Mouse (Mus musculus) neural tube, embryonic 14.5 days (tissue): ENCODE results near the gene Gigyf1. TPM values are rescaled to one million over a fixed set of nuclear protein-coding genes. Genes with fewer than 3 reads are reported as not detected.

Experiments used
- ATAC-seq: fragments of 200-750 bp; cut with Nextera tagmentation; 2 replicates; pipeline ENCODE4 v1.8.0; 2017; ENCODE audit warnings: low read depth, mild to moderate bottlenecking, moderate TSS enrichment, moderate library complexity
- H3K27ac ChIP-seq: fragments of 300-500 bp; sonication (generic); 2 replicates; pipeline ENCODE4 v1.5.1; 2014; ENCODE audit warnings: low read depth, mild to moderate bottlenecking, control low read depth, low read length, moderate library complexity, mixed read lengths
- H3K27me3 ChIP-seq: fragments of 300-500 bp; sonication (generic); 2 replicates; pipeline ENCODE4 v1.6.1; 2014; ENCODE audit warnings: low read length; ENCODE audit not compliant: control insufficient read depth, insufficient read depth
- H3K36me3 ChIP-seq: fragments of 300-500 bp; sonication (generic); 2 replicates; pipeline ENCODE4 v1.6.1; 2014; ENCODE audit warnings: low read length, mixed read lengths; ENCODE audit not compliant: control insufficient read depth, insufficient read depth
- H3K4me1 ChIP-seq: fragments of 300-500 bp; sonication (generic); 2 replicates; pipeline ENCODE4 v1.6.1; 2014; ENCODE audit warnings: low read length; ENCODE audit not compliant: control insufficient read depth, insufficient read depth
- H3K4me2 ChIP-seq: fragments of 300-500 bp; sonication (generic); 2 replicates; pipeline ENCODE4 v1.6.1; 2014; ENCODE audit warnings: mild to moderate bottlenecking, low read depth, low read length, control low read depth
- H3K4me3 ChIP-seq: fragments of 300-500 bp; sonication (generic); 2 replicates; pipeline ENCODE4 v1.5.1; 2014; ENCODE audit warnings: low read depth, low read length, control low read depth, mixed read lengths
- H3K9ac ChIP-seq: fragments of 300-500 bp; sonication (generic); replicated peaks from 2 replicates; pipeline ENCODE4 v1.6.1; 2014; ENCODE audit warnings: low read depth, mild to moderate bottlenecking, control low read depth, low read length, mixed read lengths
- H3K9me3 ChIP-seq: fragments of 300-500 bp; sonication (generic); 2 replicates; pipeline ENCODE4 v1.6.1; 2016; ENCODE audit warnings: low read length; ENCODE audit not compliant: control insufficient read depth
- WGBS: fragments of 180-500 bp; shearing (Covaris S2); extraction: QIAGEN DNeasy Blood & Tissue Kit; methylation state at CpG from one replicate; pipeline ENCODE4 v1.1.7; 2014; 5-methylcytosine and 5-hydroxymethylcytosine counted together
- polyA plus RNA-seq: library from polyadenylated mRNA; unstranded; fragments of >200 nt; fragmentation: Nextera tagmentation; extraction: Ambion mirVana; gene quantifications from 2 replicates; pipeline ENCODE4 v1.2.1, GENCODE M21; 2014

The Gigyf1 gene
- polyA plus RNA-seq, 1 experiment from 2014 or later, result 21.2 TPM

- Histone ChIP-seq H3K9ac (peak within 1 kb of the TSS; percentile 56), H3K36me3 (no peaks in the 10 kb centered on the region), H3K9me3 (no peaks in the 10 kb centered on the region), H3K27me3 (no peaks in the 10 kb centered on the region), H3K4me3 (peak within 1 kb of the TSS; percentile 43), H3K27ac (peak within 1 kb of the TSS; percentile 76), H3K4me1 (peaks cover 10% of the 10 kb centered on the region; the same call in 1 of the 2 replicates), H3K4me2 (peak within 1 kb of the TSS; percentile 50)
- peak; percentile 96 for ATAC-seq
- 1% methylated on average over 33 of the region's 37 CpGs for WGBS
These were observed 35.1 kb downstream of the Gigyf1 start, which contains the start of gene Actl6b for GRCm38 (mm10) chr5:137553411-137553837. Gene Actl6b, plus strand, starts transcription at chr5:137553517.

- peak; percentile 56; the same call in 1 of the 2 replicates for ATAC-seq
- peak overlapping the region; percentile 43 for H3K4me3 ChIP-seq
- H3K27ac ChIP-seq, result no peak overlapping the region; the same call in 1 of the 2 replicates
- H3K4me1 ChIP-seq, result peaks cover 10% of the 10 kb centered on the region; the same call in 1 of the 2 replicates
- peak overlapping the region; percentile 50 for H3K4me2 ChIP-seq
- H3K27me3 ChIP-seq, result no peaks in the 10 kb centered on the region
- H3K36me3 ChIP-seq, result no peaks in the 10 kb centered on the region
- 41% methylated on average over 11 of the region's 11 CpGs for WGBS
- no peaks in the 10 kb centered on the region for H3K9me3 ChIP-seq
- peak overlapping the region; percentile 56 for H3K9ac ChIP-seq
These were observed 35.5 kb downstream of the Gigyf1 start for GRCm38 (mm10) chr5:137553898-137554297.

- Histone ChIP-seq H3K4me2 (no peak overlapping the region), H3K36me3 (no peaks in the 10 kb centered on the region), H3K27me3 (no peaks in the 10 kb centered on the region), H3K27ac (no peak overlapping the region), H3K4me1 (no peaks in the 10 kb centered on the region), H3K4me3 (no peak overlapping the region), H3K9ac (no peak overlapping the region), H3K9me3 (no peaks in the 10 kb centered on the region)
- no peak for ATAC-seq
- 57% methylated on average over 6 of the region's 6 CpGs for WGBS
These were observed 43.2 kb downstream of the Gigyf1 start for GRCm38 (mm10) chr5:137561556-137561955.

- no peak overlapping the region for H3K4me2 ChIP-seq
- peaks cover 4% of the 10 kb centered on the region; the same call in 1 of the 2 replicates for H3K36me3 ChIP-seq
- no peak overlapping the region for H3K9ac ChIP-seq
- H3K4me3 ChIP-seq, result no peak overlapping the region
- WGBS, result 77% methylated on average over 10 of the region's 10 CpGs
- H3K4me1 ChIP-seq, result no peaks in the 10 kb centered on the region
- no peak overlapping the region for H3K27ac ChIP-seq
- ATAC-seq, result no peak
- H3K9me3 ChIP-seq, result no peaks in the 10 kb centered on the region
- H3K27me3 ChIP-seq, result no peaks in the 10 kb centered on the region
These were observed 44.6 kb downstream of the Gigyf1 start for GRCm38 (mm10) chr5:137562965-137563364.

GRCm38 (mm10) chr5:137565744-137566143 is 47.4 kb downstream of the Gigyf1 start:
- no peak overlapping the region for H3K9ac ChIP-seq
- H3K4me1 ChIP-seq, result no peaks in the 10 kb centered on the region
- no peak overlapping the region for H3K4me3 ChIP-seq
- no peaks in the 10 kb centered on the region for H3K27me3 ChIP-seq
- ATAC-seq, result no peak
- H3K36me3 ChIP-seq, result peaks cover 4% of the 10 kb centered on the region; the same call in 1 of the 2 replicates
- H3K4me2 ChIP-seq, result no peak overlapping the region
- no peak overlapping the region for H3K27ac ChIP-seq
- H3K9me3 ChIP-seq, result no peaks in the 10 kb centered on the region
- WGBS, result 79% methylated on average over 6 of the region's 6 CpGs

GRCm38 (mm10) chr5:137566416-137566815 is 48.1 kb downstream of the Gigyf1 start:
- H3K4me2 ChIP-seq, result no peak overlapping the region
- H3K4me3 ChIP-seq, result no peak overlapping the region
- no peaks in the 10 kb centered on the region for H3K9me3 ChIP-seq
- H3K36me3 ChIP-seq, result peaks cover 4% of the 10 kb centered on the region; the same call in 1 of the 2 replicates
- ATAC-seq, result no peak
- H3K9ac ChIP-seq, result no peak overlapping the region
- H3K27me3 ChIP-seq, result no peaks in the 10 kb centered on the region
- 92% methylated on average over 5 of the region's 5 CpGs for WGBS
- no peaks in the 10 kb centered on the region for H3K4me1 ChIP-seq
- no peak overlapping the region for H3K27ac ChIP-seq

GRCm38 (mm10) chr5:137568223-137568798 is 50.0 kb downstream of the Gigyf1 start:
- no peak overlapping the region for H3K4me3 ChIP-seq
- peaks cover 4% of the 10 kb centered on the region; the same call in 1 of the 2 replicates for H3K36me3 ChIP-seq
- no peak overlapping the region for H3K9ac ChIP-seq
- no peaks in the 10 kb centered on the region for H3K27me3 ChIP-seq
- no peaks in the 10 kb centered on the region for H3K4me1 ChIP-seq
- H3K9me3 ChIP-seq, result no peaks in the 10 kb centered on the region
- WGBS, result 81% methylated on average over 8 of the region's 8 CpGs
- no peak overlapping the region for H3K27ac ChIP-seq
- ATAC-seq, result no peak
- no peak overlapping the region for H3K4me2 ChIP-seq

- no peaks in the 10 kb centered on the region for H3K4me1 ChIP-seq
- WGBS, result 76% methylated on average over 12 of the region's 12 CpGs
- H3K4me3 ChIP-seq, result no peak overlapping the region
- H3K27ac ChIP-seq, result no peak overlapping the region
- ATAC-seq, result no peak
- peaks cover 4% of the 10 kb centered on the region; the same call in 1 of the 2 replicates for H3K36me3 ChIP-seq
- H3K4me2 ChIP-seq, result no peak overlapping the region
- H3K9me3 ChIP-seq, result no peaks in the 10 kb centered on the region
- no peak overlapping the region for H3K9ac ChIP-seq
- no peaks in the 10 kb centered on the region for H3K27me3 ChIP-seq
These were observed 50.7 kb downstream of the Gigyf1 start for GRCm38 (mm10) chr5:137569031-137569430.

- no peak within 1 kb of the TSS for H3K27ac ChIP-seq
- peaks cover 4% of the 10 kb centered on the region; the same call in 1 of the 2 replicates for H3K36me3 ChIP-seq
- H3K4me1 ChIP-seq, result no peaks in the 10 kb centered on the region
- no peaks in the 10 kb centered on the region for H3K9me3 ChIP-seq
- H3K27me3 ChIP-seq, result no peaks in the 10 kb centered on the region
- H3K4me3 ChIP-seq, result no peak within 1 kb of the TSS
- ATAC-seq, result no peak
- no peak within 1 kb of the TSS for H3K9ac ChIP-seq
- WGBS, result 41% methylated on average over 9 of the region's 9 CpGs
- no peak within 1 kb of the TSS for H3K4me2 ChIP-seq
These were observed 51.3 kb downstream of the Gigyf1 start, which contains the start of gene Tfr2 for GRCm38 (mm10) chr5:137569665-137570064. Gene Tfr2, plus strand, starts transcription at chr5:137569840.
